Mouse (Mus musculus) embryonic facial prominence, embryonic 14.5 days (tissue): ENCODE measurements at regions not wholly inside any gene's neighbourhood (a gene's known extent, or its start where the extent isn't known, plus 50 kb on each side); places are given as distances from the start of the nearest gene placed in this dataset.
A peak's percentile ranks its signal among the peaks of the same experiment; 100 is the strongest.

Experiments
- ATAC-seq: fragments of 200-750 bp; cut with Nextera tagmentation; 2 replicates; pipeline ENCODE4 v1.8.0; 2017; ENCODE audit warnings: low read depth, moderate number of reproducible peaks, moderate TSS enrichment
- DNase-seq: peaks from one replicate; pipeline ENCODE4 v3.0.0-alpha.2; 2015; ENCODE audit warnings: low spot score
- H3K27ac ChIP-seq: fragments of 300-500 bp; sonication (generic); replicated peaks from 2 replicates; pipeline ENCODE4 v1.5.1; 2014; ENCODE audit warnings: low read depth, mild to moderate bottlenecking, low read length, moderate library complexity
- H3K27me3 ChIP-seq: fragments of 300-500 bp; sonication (generic); replicated peaks from 2 replicates; pipeline ENCODE4 v1.6.1; 2014; ENCODE audit warnings: low read length; ENCODE audit not compliant: control insufficient read depth, insufficient read depth
- H3K36me3 ChIP-seq: fragments of 300-500 bp; sonication (generic); 2 replicates; pipeline ENCODE4 v1.6.1; 2014; ENCODE audit warnings: low read length, mixed read lengths; ENCODE audit not compliant: control insufficient read depth, insufficient read depth
- H3K4me1 ChIP-seq: fragments of 300-500 bp; sonication (generic); 2 replicates; pipeline ENCODE4 v1.6.1; 2014; ENCODE audit warnings: antibody characterized with exemption, low read length; ENCODE audit not compliant: control insufficient read depth, insufficient read depth
- H3K4me2 ChIP-seq: fragments of 300-500 bp; sonication (generic); 2 replicates; pipeline ENCODE4 v1.6.1; 2014; ENCODE audit warnings: low read depth, mild to moderate bottlenecking, low read length, moderate library complexity, mixed read lengths
- H3K4me3 ChIP-seq: fragments of 300-500 bp; sonication (generic); 2 replicates; pipeline ENCODE4 v1.5.1; 2014; ENCODE audit warnings: low read depth, mild to moderate bottlenecking, low read length
- H3K9ac ChIP-seq: fragments of 300-500 bp; sonication (generic); 2 replicates; pipeline ENCODE4 v1.6.1; 2014; ENCODE audit warnings: low read depth, mild to moderate bottlenecking, low read length, moderate library complexity, mixed read lengths
- H3K9me3 ChIP-seq: fragments of 300-500 bp; sonication (generic); 2 replicates; pipeline ENCODE4 v1.6.1; 2016; ENCODE audit warnings: low read length; ENCODE audit not compliant: control insufficient read depth
- WGBS: fragments of 180-500 bp; shearing (Covaris S2); extraction: QIAGEN DNeasy Blood & Tissue Kit; methylation state at CpG from one replicate; pipeline ENCODE4 v1.1.7; 2014; 5-methylcytosine and 5-hydroxymethylcytosine counted together

DNA sequence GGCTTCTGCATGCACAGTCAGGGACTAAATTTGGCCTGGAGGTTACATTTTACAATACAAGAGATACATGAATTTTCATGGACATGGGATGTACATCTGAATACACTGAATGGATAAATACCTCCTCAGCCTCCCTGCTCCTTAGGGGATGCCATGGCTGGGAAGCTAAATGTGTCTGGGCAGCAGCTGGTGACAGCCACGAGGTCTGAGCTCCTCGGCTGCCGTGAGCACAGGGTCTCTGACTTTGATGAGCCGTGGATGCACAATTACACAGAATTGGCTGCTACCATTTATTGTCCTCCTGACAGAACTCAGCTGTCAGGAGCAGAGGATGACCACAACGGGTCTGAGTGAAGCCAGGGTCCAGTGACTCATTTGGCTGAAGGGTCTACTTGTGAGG, 80.3 kb upstream of the Arhgap21 start:
- ATAC-seq = no peak
- H3K9me3 ChIP-seq = no peaks in the 10 kb centered on the region
- no peak for DNase-seq
- no peaks in the 10 kb centered on the region for H3K27me3 ChIP-seq
- no peak overlapping the region for H3K4me2 ChIP-seq
- H3K36me3 ChIP-seq = no peaks in the 10 kb centered on the region
- no peak overlapping the region for H3K9ac ChIP-seq
- no peak overlapping the region for H3K27ac ChIP-seq
- no peaks in the 10 kb centered on the region for H3K4me1 ChIP-seq
- no peak overlapping the region for H3K4me3 ChIP-seq
- WGBS = 66% methylated on average over 5 of the region's 5 CpGs

DNA sequence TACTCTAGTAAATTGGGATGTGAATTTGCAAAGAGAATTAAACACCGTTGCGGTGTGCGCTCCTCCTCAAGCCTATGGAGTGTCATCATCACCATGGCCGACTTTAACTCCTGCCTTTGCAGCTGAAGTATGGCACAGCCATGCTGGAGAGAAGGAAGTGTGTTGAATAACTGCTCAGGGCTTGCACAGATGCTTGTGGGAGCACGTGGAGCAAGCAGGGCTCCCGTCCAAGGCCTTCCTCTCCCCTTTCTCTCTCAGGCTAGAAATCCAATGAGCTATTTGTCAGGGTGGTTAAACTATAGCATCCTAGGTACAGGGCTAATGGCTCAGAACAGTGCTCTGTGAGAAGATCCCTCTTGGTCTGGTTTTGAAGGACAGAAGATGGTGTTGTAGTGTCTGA, 79.5 kb upstream of the Arhgap21 start:
- no peak for ATAC-seq
- no peak for DNase-seq
- H3K36me3 ChIP-seq = no peaks in the 10 kb centered on the region
- H3K9me3 ChIP-seq = no peaks in the 10 kb centered on the region
- WGBS = 83% methylated on average over 6 of the region's 6 CpGs
- no peaks in the 10 kb centered on the region for H3K4me1 ChIP-seq
- no peak overlapping the region for H3K9ac ChIP-seq
- H3K27ac ChIP-seq = no peak overlapping the region
- no peak overlapping the region for H3K4me2 ChIP-seq
- no peak overlapping the region for H3K4me3 ChIP-seq
- H3K27me3 ChIP-seq = no peaks in the 10 kb centered on the region

DNA sequence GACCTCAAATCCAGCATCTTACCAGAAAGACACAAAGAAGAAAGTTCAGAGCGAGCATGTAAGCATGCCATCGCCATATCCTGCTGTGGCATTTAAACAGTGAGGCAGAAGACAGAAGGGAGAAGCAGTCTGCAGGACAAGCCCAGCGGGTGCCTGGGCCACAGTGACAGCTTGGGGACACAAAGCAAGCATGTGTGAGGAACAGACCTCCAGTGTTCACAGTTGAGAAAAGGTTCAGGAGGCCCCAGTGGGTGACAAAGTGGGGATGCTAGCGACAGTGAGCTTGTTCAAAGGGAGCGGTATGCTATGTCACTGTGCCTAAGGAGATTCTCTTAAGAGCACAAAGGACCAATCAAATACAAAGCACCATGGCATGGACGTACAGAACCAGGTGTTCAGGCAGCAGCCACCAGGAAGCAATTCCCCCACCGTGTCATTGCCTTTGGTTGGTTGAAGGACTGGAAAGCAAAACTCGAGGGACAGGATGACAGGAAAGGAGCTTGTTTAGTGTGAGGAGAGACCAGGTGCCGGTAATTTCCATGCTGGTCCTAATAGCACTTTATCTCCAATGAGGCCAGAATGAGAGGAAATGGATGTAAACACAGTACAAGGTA, 77.9 kb upstream of the Arhgap21 start:
- ATAC-seq (no peak), DNase-seq (no peak)
- no peak overlapping the region for H3K4me2 ChIP-seq
- WGBS = 44% methylated on average over 9 of the region's 9 CpGs
- no peaks in the 10 kb centered on the region for H3K36me3 ChIP-seq
- H3K27ac ChIP-seq = no peak overlapping the region
- no peak overlapping the region for H3K9ac ChIP-seq
- no peak overlapping the region for H3K4me3 ChIP-seq
- no peaks in the 10 kb centered on the region for H3K27me3 ChIP-seq
- no peaks in the 10 kb centered on the region for H3K9me3 ChIP-seq
- H3K4me1 ChIP-seq = no peaks in the 10 kb centered on the region

DNA sequence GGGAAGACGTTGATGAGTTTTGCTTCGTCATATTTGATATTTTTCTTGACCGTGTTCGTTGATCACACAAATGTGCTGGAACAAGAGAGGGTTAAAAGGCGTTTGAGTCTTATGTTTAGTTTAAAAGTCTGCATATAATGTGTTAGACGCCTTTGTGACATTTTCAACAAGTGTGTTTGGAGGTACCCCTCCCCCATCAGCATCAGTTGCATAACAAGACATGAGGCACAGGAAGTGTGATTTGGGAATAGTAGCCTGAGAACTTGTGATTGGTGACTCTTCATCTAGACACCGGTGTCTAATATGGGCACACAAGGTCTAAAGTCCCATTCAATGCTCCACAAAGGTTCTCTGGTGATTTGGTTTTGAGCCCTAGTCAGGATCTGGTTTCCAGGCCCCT, 76.1 kb upstream of the Arhgap21 start:
- no peaks in the 10 kb centered on the region for H3K4me1 ChIP-seq
- no peaks in the 10 kb centered on the region for H3K27me3 ChIP-seq
- no peaks in the 10 kb centered on the region for H3K36me3 ChIP-seq
- H3K4me2 ChIP-seq = no peak overlapping the region
- H3K9me3 ChIP-seq = no peaks in the 10 kb centered on the region
- WGBS = 86% methylated on average over 7 of the region's 7 CpGs
- ATAC-seq (no peak), DNase-seq (no peak)
- no peak overlapping the region for H3K9ac ChIP-seq
- H3K27ac ChIP-seq = no peak overlapping the region
- no peak overlapping the region for H3K4me3 ChIP-seq

DNA sequence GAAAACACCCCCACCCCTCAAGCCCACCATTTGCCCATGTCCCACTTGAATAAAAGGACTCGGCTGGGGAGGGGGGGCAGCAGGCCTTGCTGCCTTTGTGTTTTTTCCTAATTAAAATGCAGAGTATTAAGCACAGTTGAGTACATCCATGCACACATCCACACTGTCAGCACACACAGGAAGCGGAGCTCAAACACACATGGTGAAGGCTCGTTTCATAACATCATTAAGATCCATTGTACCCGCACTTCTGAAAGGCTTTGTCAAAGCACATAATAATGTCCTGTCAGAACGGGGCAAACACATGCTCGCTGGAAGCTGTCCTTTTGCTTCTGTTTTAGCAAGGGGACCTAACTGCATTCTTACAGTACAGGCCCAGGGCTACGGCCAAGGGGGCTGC, 75.3 kb upstream of the Arhgap21 start:
- Histone ChIP-seq H3K27ac (no peak overlapping the region), H3K9ac (no peak overlapping the region), H3K36me3 (no peaks in the 10 kb centered on the region), H3K9me3 (no peaks in the 10 kb centered on the region), H3K27me3 (no peaks in the 10 kb centered on the region), H3K4me2 (no peak overlapping the region), H3K4me1 (no peaks in the 10 kb centered on the region), H3K4me3 (no peak overlapping the region)
- DNase-seq = peak; percentile 51
- 64% methylated on average over 7 of the region's 7 CpGs for WGBS
- ATAC-seq = peak; percentile 79; the same call in 1 of the 2 replicates

DNA sequence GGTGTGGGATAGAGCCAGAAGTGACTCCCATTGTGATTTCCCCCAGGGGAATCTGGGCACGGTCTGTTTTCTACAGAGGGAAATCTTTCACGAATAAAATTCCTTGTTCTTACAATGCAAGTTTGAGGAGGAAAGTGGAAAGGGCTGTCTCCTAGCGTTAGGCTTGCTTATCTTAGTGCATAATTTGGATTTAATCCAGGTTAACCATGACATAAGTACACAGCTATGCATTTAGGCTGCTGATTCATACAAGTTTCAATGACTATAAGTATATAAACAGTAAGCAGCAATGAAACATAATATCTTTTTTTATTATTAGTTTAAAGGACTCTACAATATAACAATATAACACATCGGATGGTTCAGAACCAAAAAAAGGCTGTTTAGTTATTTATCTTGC, 74.6 kb upstream of the Arhgap21 start:
- H3K4me3 ChIP-seq = no peak overlapping the region
- 28% methylated on average over 4 of the region's 4 CpGs for WGBS
- no peaks in the 10 kb centered on the region for H3K36me3 ChIP-seq
- no peaks in the 10 kb centered on the region for H3K9me3 ChIP-seq
- DNase-seq = no peak
- H3K27ac ChIP-seq = no peak overlapping the region
- H3K27me3 ChIP-seq = no peaks in the 10 kb centered on the region
- H3K4me1 ChIP-seq = no peaks in the 10 kb centered on the region
- no peak overlapping the region for H3K4me2 ChIP-seq
- no peak for ATAC-seq
- no peak overlapping the region for H3K9ac ChIP-seq

DNA sequence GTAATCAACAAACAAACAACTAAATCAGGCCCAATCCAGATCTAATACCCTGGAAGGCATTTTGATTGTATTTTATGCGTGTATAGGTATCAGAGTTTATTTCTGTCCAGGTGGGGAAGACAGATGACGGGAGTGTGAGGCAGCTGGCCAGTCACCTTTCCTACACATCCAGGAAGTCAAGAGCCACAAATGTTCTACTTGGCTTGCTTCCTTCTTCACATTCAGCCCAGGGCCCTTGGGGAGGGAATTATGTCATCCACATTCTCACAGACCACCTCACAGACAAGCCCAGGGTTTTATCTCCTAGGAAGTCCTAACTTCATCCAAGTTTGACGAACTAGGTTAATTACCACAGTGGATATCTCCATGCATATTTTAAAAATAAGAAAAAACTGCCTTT, 68.9 kb upstream of the Arhgap21 start:
- peaks cover 16% of the 10 kb centered on the region for H3K4me1 ChIP-seq
- H3K27ac ChIP-seq = peak overlapping the region; percentile 2; the same call in 1 of the 2 replicates
- DNase-seq (peak; percentile 53), ATAC-seq (peak; percentile 64; the same call in 1 of the 2 replicates)
- no peak overlapping the region for H3K4me2 ChIP-seq
- 65% methylated on average over 3 of the region's 3 CpGs for WGBS
- H3K36me3 ChIP-seq = no peaks in the 10 kb centered on the region
- no peak overlapping the region for H3K9ac ChIP-seq
- H3K4me3 ChIP-seq = no peak overlapping the region
- no peaks in the 10 kb centered on the region for H3K27me3 ChIP-seq
- H3K9me3 ChIP-seq = no peaks in the 10 kb centered on the region

DNA sequence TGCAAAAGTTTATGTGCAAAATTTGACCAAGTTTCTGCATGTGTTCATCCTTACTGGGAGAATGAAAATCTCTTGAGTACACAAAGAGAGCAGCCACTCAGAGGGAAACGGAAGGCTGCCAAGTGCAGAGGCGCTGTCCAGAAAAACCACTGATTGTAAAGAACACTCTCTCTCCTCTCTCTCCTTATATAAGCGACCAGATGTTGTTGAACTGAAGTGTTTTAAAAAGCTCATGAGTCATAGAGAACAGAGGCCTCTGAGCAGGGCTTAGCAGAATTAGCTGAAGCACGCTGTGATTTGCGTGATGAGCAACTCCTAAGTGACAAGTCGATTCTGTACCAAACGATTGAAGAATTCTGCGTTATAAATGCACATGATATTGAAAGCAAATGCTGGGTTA, 68.5 kb upstream of the Arhgap21 start:
- Histone ChIP-seq H3K9ac (no peak overlapping the region), H3K27me3 (no peaks in the 10 kb centered on the region), H3K9me3 (no peaks in the 10 kb centered on the region), H3K4me3 (no peak overlapping the region), H3K4me1 (peaks cover 16% of the 10 kb centered on the region), H3K36me3 (no peaks in the 10 kb centered on the region), H3K4me2 (no peak overlapping the region), H3K27ac (peak overlapping the region; percentile 2; the same call in 1 of the 2 replicates)
- ATAC-seq = peak; percentile 93
- peak; percentile 93 for DNase-seq
- 33% methylated on average over 8 of the region's 8 CpGs for WGBS

DNA sequence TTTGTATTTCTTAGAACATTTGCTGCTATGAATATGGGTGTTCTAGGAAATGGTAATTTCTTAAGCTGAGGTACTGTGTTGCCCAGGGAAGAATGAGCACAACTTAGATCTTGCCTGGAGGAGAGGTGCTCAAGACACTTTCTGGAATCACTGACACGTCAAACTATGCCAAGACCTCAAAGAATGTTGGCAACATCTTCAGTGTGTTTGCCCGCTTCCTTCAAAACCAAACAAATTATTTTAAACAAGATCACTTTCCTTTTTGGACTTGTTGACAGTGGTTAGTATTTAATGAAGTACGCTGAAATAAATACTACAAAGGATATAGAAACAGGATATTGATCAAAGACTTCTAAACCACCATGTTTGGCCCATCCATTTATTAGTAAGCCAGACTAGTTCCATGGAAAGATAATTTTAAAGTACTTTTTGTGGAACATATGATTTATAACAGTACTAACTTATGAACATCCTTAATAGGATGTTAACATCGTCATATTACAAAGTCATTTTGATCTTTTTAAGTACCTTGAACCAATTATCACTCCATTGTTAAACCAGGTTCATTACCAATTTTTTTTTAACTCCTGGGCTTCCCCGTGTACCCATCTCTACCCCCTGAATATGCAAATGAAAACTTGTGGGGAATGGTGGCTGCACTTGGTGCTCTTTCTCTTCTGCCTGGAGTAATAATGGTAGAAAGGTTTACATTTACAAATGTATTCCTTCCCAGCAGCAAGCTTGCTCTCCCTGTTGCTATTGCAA, 67.4 kb upstream of the Arhgap21 start:
- no peak overlapping the region for H3K4me2 ChIP-seq
- H3K9me3 ChIP-seq = no peaks in the 10 kb centered on the region
- H3K27ac ChIP-seq = no peak overlapping the region
- H3K9ac ChIP-seq = no peak overlapping the region
- H3K4me1 ChIP-seq = peaks cover 16% of the 10 kb centered on the region
- no peak overlapping the region for H3K4me3 ChIP-seq
- no peaks in the 10 kb centered on the region for H3K27me3 ChIP-seq
- 61% methylated on average over 5 of the region's 5 CpGs for WGBS
- no peaks in the 10 kb centered on the region for H3K36me3 ChIP-seq
- no peak for DNase-seq
- no peak for ATAC-seq
